Mouse (Mus musculus) embryonic facial prominence, embryonic 12.5 days (tissue): ENCODE data around the gene Bmpr1a. TPM values are rescaled to one million over a fixed set of nuclear protein-coding genes. Genes with fewer than 3 reads are reported as not detected.

Experiments
- ATAC-seq: fragments of 200-750 bp; cut with Nextera tagmentation; 2 replicates; pipeline ENCODE4 v1.8.0; 2017; ENCODE audit not compliant: insufficient number of reproducible peaks, insufficient read depth, low FRiP score, low TSS enrichment
- H3K27ac ChIP-seq: fragments of 300-500 bp; sonication (generic); 2 replicates; pipeline ENCODE4 v1.5.1; 2016; ENCODE audit warnings: mild to moderate bottlenecking
- H3K27me3 ChIP-seq: fragments of 300-500 bp; sonication (generic); 2 replicates; pipeline ENCODE4 v1.6.1; 2016; ENCODE audit warnings: mild to moderate bottlenecking, moderate library complexity
- H3K36me3 ChIP-seq: fragments of 300-500 bp; sonication (generic); 2 replicates; pipeline ENCODE4 v1.6.1; 2016; ENCODE audit warnings: mild to moderate bottlenecking
- H3K4me1 ChIP-seq: fragments of 300-500 bp; sonication (generic); 2 replicates; pipeline ENCODE4 v1.6.1; 2016
- H3K4me2 ChIP-seq: fragments of 300-500 bp; sonication (generic); replicated peaks from 2 replicates; pipeline ENCODE4 v1.6.1; 2016; ENCODE audit warnings: mild to moderate bottlenecking, moderate library complexity
- H3K4me3 ChIP-seq: fragments of 300-500 bp; sonication (generic); 2 replicates; pipeline ENCODE4 v1.5.1; 2016; ENCODE audit warnings: mild to moderate bottlenecking
- H3K9ac ChIP-seq: fragments of 300-500 bp; sonication (generic); 2 replicates; pipeline ENCODE4 v1.6.1; 2016; ENCODE audit warnings: mild to moderate bottlenecking, moderate library complexity
- H3K9me3 ChIP-seq: fragments of 300-500 bp; sonication (generic); 2 replicates; pipeline ENCODE4 v1.6.1; 2016; ENCODE audit warnings: mild to moderate bottlenecking, moderate library complexity
- WGBS: fragments of 180-500 bp; shearing (Covaris S2); methylation state at CpG from one replicate; pipeline ENCODE4 v1.1.7; 2016; 5-methylcytosine and 5-hydroxymethylcytosine counted together
- polyA plus RNA-seq: library from polyadenylated mRNA; unstranded; fragments of >200 nt; fragmentation: Nextera tagmentation; extraction: Ambion mirVana; gene quantifications from 2 replicates; pipeline ENCODE4 v1.2.1, GENCODE M21; 2016

Bmpr1a gene
- polyA plus RNA-seq, 1 experiment from 2014 or later: 71.4 TPM

- Histone ChIP-seq H3K4me3 (no peak overlapping the region), H3K27ac (no peak overlapping the region), H3K4me1 (no peaks in the 10 kb centered on the region), H3K9me3 (no peaks in the 10 kb centered on the region), H3K27me3 (0 out of 2 replicates have a peak, but pooled peaks cover 6% of the 10 kb centered on the region), H3K9ac (no peak overlapping the region), H3K4me2 (no peak overlapping the region), H3K36me3 (no peaks in the 10 kb centered on the region)
- no peak for ATAC-seq
- WGBS: 67% methylated on average over 8 of the region's 8 CpGs
Observed at GRCm38 (mm10) chr14:34528804-34529203, 25.7 kb upstream of the Bmpr1a start.

GRCm38 (mm10) chr14:34522701-34523100 is 19.6 kb upstream of the Bmpr1a start, which contains the start of gene 9230112D13Rik:
Gene 9230112D13Rik (minus strand): TSS chr14:34522801.
- no peak within 1 kb of the TSS for H3K4me2 ChIP-seq
- H3K9ac ChIP-seq: no peak within 1 kb of the TSS
- 89% methylated on average over 8 of the region's 8 CpGs for WGBS
- no peaks in the 10 kb centered on the region for H3K27me3 ChIP-seq
- no peaks in the 10 kb centered on the region for H3K36me3 ChIP-seq
- no peak for ATAC-seq
- H3K4me1 ChIP-seq: no peaks in the 10 kb centered on the region
- H3K9me3 ChIP-seq: no peaks in the 10 kb centered on the region
- H3K4me3 ChIP-seq: no peak within 1 kb of the TSS
- H3K27ac ChIP-seq: no peak within 1 kb of the TSS

GRCm38 (mm10) chr14:34517959-34518544 is 14.9 kb upstream of the Bmpr1a start:
- 80% methylated on average over 8 of the region's 8 CpGs for WGBS
- Histone ChIP-seq H3K4me1 (no peaks in the 10 kb centered on the region), H3K4me3 (no peak overlapping the region), H3K9ac (no peak overlapping the region), H3K27me3 (no peaks in the 10 kb centered on the region), H3K27ac (no peak overlapping the region), H3K4me2 (no peak overlapping the region), H3K9me3 (no peaks in the 10 kb centered on the region), H3K36me3 (no peaks in the 10 kb centered on the region)
- no peak for ATAC-seq

GRCm38 (mm10) chr14:34516960-34517577 is 13.9 kb upstream of the Bmpr1a start:
- Histone ChIP-seq H3K4me3 (no peak overlapping the region), H3K4me1 (no peaks in the 10 kb centered on the region), H3K27ac (no peak overlapping the region), H3K36me3 (no peaks in the 10 kb centered on the region), H3K27me3 (no peaks in the 10 kb centered on the region), H3K9me3 (no peaks in the 10 kb centered on the region), H3K9ac (no peak overlapping the region), H3K4me2 (no peak overlapping the region)
- no peak for ATAC-seq
- 83% methylated on average over 10 of the region's 10 CpGs for WGBS

- Histone ChIP-seq H3K9me3 (no peaks in the 10 kb centered on the region), H3K36me3 (no peaks in the 10 kb centered on the region), H3K4me2 (no peak overlapping the region), H3K4me1 (no peaks in the 10 kb centered on the region), H3K27me3 (no peaks in the 10 kb centered on the region), H3K27ac (no peak overlapping the region), H3K4me3 (no peak overlapping the region), H3K9ac (no peak overlapping the region)
- WGBS: 87% methylated on average over 5 of the region's 5 CpGs
- ATAC-seq: no peak
Observed at GRCm38 (mm10) chr14:34515860-34516259, 12.7 kb upstream of the Bmpr1a start.

- H3K36me3 ChIP-seq: no peaks in the 10 kb centered on the region
- no peak overlapping the region for H3K4me2 ChIP-seq
- no peak for ATAC-seq
- no peaks in the 10 kb centered on the region for H3K9me3 ChIP-seq
- no peaks in the 10 kb centered on the region for H3K27me3 ChIP-seq
- H3K4me3 ChIP-seq: no peak overlapping the region
- no peak overlapping the region for H3K9ac ChIP-seq
- no peak overlapping the region for H3K27ac ChIP-seq
- WGBS: 36% methylated on average over 6 of the region's 6 CpGs
- H3K4me1 ChIP-seq: no peaks in the 10 kb centered on the region
Observed at GRCm38 (mm10) chr14:34514120-34514519, 11.0 kb upstream of the Bmpr1a start.

GRCm38 (mm10) chr14:34512602-34513001 is 9.5 kb upstream of the Bmpr1a start:
- no peak overlapping the region for H3K4me2 ChIP-seq
- 75% methylated on average over 4 of the region's 4 CpGs for WGBS
- H3K9me3 ChIP-seq: no peaks in the 10 kb centered on the region
- no peaks in the 10 kb centered on the region for H3K36me3 ChIP-seq
- no peak overlapping the region for H3K27ac ChIP-seq
- H3K9ac ChIP-seq: no peak overlapping the region
- H3K4me3 ChIP-seq: no peak overlapping the region
- H3K27me3 ChIP-seq: no peaks in the 10 kb centered on the region
- no peak for ATAC-seq
- 0 out of 2 replicates have a peak, but pooled peaks cover 4% of the 10 kb centered on the region for H3K4me1 ChIP-seq

- no peak overlapping the region for H3K4me2 ChIP-seq
- 79% methylated on average over 11 of the region's 11 CpGs for WGBS
- H3K27me3 ChIP-seq: no peaks in the 10 kb centered on the region
- H3K9me3 ChIP-seq: no peaks in the 10 kb centered on the region
- no peak overlapping the region for H3K4me3 ChIP-seq
- ATAC-seq: no peak
- no peaks in the 10 kb centered on the region for H3K36me3 ChIP-seq
- no peak overlapping the region for H3K9ac ChIP-seq
- no peak overlapping the region for H3K27ac ChIP-seq
- 0 out of 2 replicates have a peak, but pooled peaks cover 4% of the 10 kb centered on the region for H3K4me1 ChIP-seq
Observed at GRCm38 (mm10) chr14:34511901-34512300, 8.8 kb upstream of the Bmpr1a start.

GRCm38 (mm10) chr14:34508842-34509439 is 5.8 kb upstream of the Bmpr1a start:
- no peak overlapping the region for H3K9ac ChIP-seq
- no peaks in the 10 kb centered on the region for H3K36me3 ChIP-seq
- H3K27me3 ChIP-seq: no peaks in the 10 kb centered on the region
- no peak for ATAC-seq
- no peak overlapping the region for H3K4me2 ChIP-seq
- no peaks in the 10 kb centered on the region for H3K9me3 ChIP-seq
- 0 out of 2 replicates have a peak, but pooled peaks cover 4% of the 10 kb centered on the region for H3K4me1 ChIP-seq
- 49% methylated on average over 7 of the region's 7 CpGs for WGBS
- no peak overlapping the region for H3K4me3 ChIP-seq
- no peak overlapping the region for H3K27ac ChIP-seq

GRCm38 (mm10) chr14:34508187-34508840 is 5.2 kb upstream of the Bmpr1a start:
- 56% methylated on average over 4 of the region's 4 CpGs for WGBS
- no peaks in the 10 kb centered on the region for H3K27me3 ChIP-seq
- 0 out of 2 replicates have a peak, but pooled peaks cover 4% of the 10 kb centered on the region for H3K4me1 ChIP-seq
- no peak overlapping the region for H3K27ac ChIP-seq
- H3K9ac ChIP-seq: no peak overlapping the region
- no peaks in the 10 kb centered on the region for H3K9me3 ChIP-seq
- no peak overlapping the region for H3K4me3 ChIP-seq
- H3K4me2 ChIP-seq: no peak overlapping the region
- ATAC-seq: peak; percentile 19; the same call in 1 of the 2 replicates
- no peaks in the 10 kb centered on the region for H3K36me3 ChIP-seq

- no peaks in the 10 kb centered on the region for H3K9me3 ChIP-seq
- H3K27ac ChIP-seq: no peak overlapping the region
- no peak for ATAC-seq
- no peak overlapping the region for H3K4me3 ChIP-seq
- H3K4me2 ChIP-seq: no peak overlapping the region
- H3K4me1 ChIP-seq: peaks cover 8% of the 10 kb centered on the region
- H3K27me3 ChIP-seq: no peaks in the 10 kb centered on the region
- no peaks in the 10 kb centered on the region for H3K36me3 ChIP-seq
- H3K9ac ChIP-seq: no peak overlapping the region
- 84% methylated on average over 7 of the region's 7 CpGs for WGBS
Observed at GRCm38 (mm10) chr14:34505309-34505708, 2.2 kb upstream of the Bmpr1a start.

- Histone ChIP-seq H3K9me3 (no peaks in the 10 kb centered on the region), H3K4me1 (peaks cover 17% of the 10 kb centered on the region), H3K9ac (no peak overlapping the region), H3K4me2 (no peak overlapping the region), H3K27me3 (no peaks in the 10 kb centered on the region), H3K36me3 (no peaks in the 10 kb centered on the region), H3K27ac (no peak overlapping the region), H3K4me3 (no peak overlapping the region)
- no peak for ATAC-seq
- 73% methylated on average over 5 of the region's 5 CpGs for WGBS
Observed at GRCm38 (mm10) chr14:34504377-34504776, 1.2 kb upstream of the Bmpr1a start.
